Mouse (Mus musculus): Measurements from ENCODE around the gene Fbf1.

The Fbf1 gene

GRCm38 (mm10) chr11:116185836-116186235, 17.9 kb upstream of the Fbf1 start:
- in situ Hi-C loops (cut with MseI, MboI) = no loop called here

GRCm38 (mm10) chr11:116178411-116179121, 10.6 kb upstream of the Fbf1 start:
- in situ Hi-C loops (cut with MseI, MboI) = no loop called here

- in situ Hi-C loops (cut with MseI, MboI) = no loop called here
These were observed 8.0 kb upstream of the Fbf1 start for GRCm38 (mm10) chr11:116176010-116176409.

GRCm38 (mm10) chr11:116174775-116175448, 6.9 kb upstream of the Fbf1 start:
- in situ Hi-C loops (cut with MseI, MboI) = no loop called here

- in situ Hi-C loops (cut with MseI, MboI) = no loop called here
These were observed 4.0 kb upstream of the Fbf1 start for GRCm38 (mm10) chr11:116171959-116172358.

- in situ Hi-C loops (cut with MseI, MboI) = no loop called here
These were observed 2.2 kb upstream of the Fbf1 start for GRCm38 (mm10) chr11:116170003-116170800.

GRCm38 (mm10) chr11:116169214-116169613, 1.2 kb upstream of the Fbf1 start:
- in situ Hi-C loops (cut with MseI, MboI) = no loop called here

- in situ Hi-C loops (cut with MseI, MboI) = no loop called here
These were observed 734 bp downstream of the Fbf1 start for GRCm38 (mm10) chr11:116167232-116167631.

GRCm38 (mm10) chr11:116163002-116163401, 5.0 kb downstream of the Fbf1 start:
- in situ Hi-C loops (cut with MseI, MboI) = no loop called here

- in situ Hi-C loops (cut with MseI, MboI) = no loop called here
These were observed 5.8 kb downstream of the Fbf1 start for GRCm38 (mm10) chr11:116162146-116162545.

GRCm38 (mm10) chr11:116161312-116161711, 6.7 kb downstream of the Fbf1 start:
- in situ Hi-C loops (cut with MseI, MboI) = no loop called here

- in situ Hi-C loops (cut with MseI, MboI) = no loop called here
These were observed 17.0 kb downstream of the Fbf1 start for GRCm38 (mm10) chr11:116150960-116151359.

- in situ Hi-C loops (cut with MseI, MboI) = no loop called here
These were observed 18.6 kb downstream of the Fbf1 start for GRCm38 (mm10) chr11:116149341-116149740.

GRCm38 (mm10) chr11:116148761-116149221, 19.2 kb downstream of the Fbf1 start:
- in situ Hi-C loops (cut with MseI, MboI) = no loop called here

- in situ Hi-C loops (cut with MseI, MboI) = no loop called here
These were observed 21.5 kb downstream of the Fbf1 start for GRCm38 (mm10) chr11:116146294-116146985.

- in situ Hi-C loops (cut with MseI, MboI) = no loop called here
These were observed 22.3 kb downstream of the Fbf1 start for GRCm38 (mm10) chr11:116145481-116146293.

- in situ Hi-C loops (cut with MseI, MboI) = no loop called here
These were observed 24.5 kb downstream of the Fbf1 start for GRCm38 (mm10) chr11:116143468-116143867.

- in situ Hi-C loops (cut with MseI, MboI) = no loop called here
These were observed 25.6 kb downstream of the Fbf1 start for GRCm38 (mm10) chr11:116142211-116142991.

- in situ Hi-C loops (cut with MseI, MboI) = no loop called here
These were observed 29.4 kb downstream of the Fbf1 start, which contains the start of gene Mrpl38 for GRCm38 (mm10) chr11:116138468-116139138. Gene Mrpl38, minus strand, starts transcription at chr11:116138868.

Measured in mouse trophoblast stem cell (cell line).